Mouse (Mus musculus) embryonic facial prominence, embryonic 15.5 days (tissue): ENCODE results near the gene Wapl. TPM values are rescaled to one million over a fixed set of nuclear protein-coding genes. Genes with fewer than 3 reads are reported as not detected.

ENCODE experiments used
- ATAC-seq: fragments of 200-750 bp; cut with Nextera tagmentation; 2 replicates; pipeline ENCODE4 v1.8.0; 2017; ENCODE audit warnings: low read depth, moderate TSS enrichment; ENCODE audit not compliant: insufficient number of reproducible peaks, low FRiP score, low TSS enrichment
- H3K27ac ChIP-seq: fragments of 300-500 bp; sonication (generic); replicated peaks from 2 replicates; pipeline ENCODE4 v1.5.1; 2015; ENCODE audit warnings: mild to moderate bottlenecking, inconsistent platforms
- H3K27me3 ChIP-seq: fragments of 300-500 bp; sonication (generic); 2 replicates; pipeline ENCODE4 v1.6.1; 2015; ENCODE audit warnings: inconsistent platforms
- H3K36me3 ChIP-seq: fragments of 300-500 bp; sonication (generic); 2 replicates; pipeline ENCODE4 v1.6.1; 2015; ENCODE audit warnings: mild to moderate bottlenecking, inconsistent platforms
- H3K4me1 ChIP-seq: fragments of 300-500 bp; sonication (generic); 2 replicates; pipeline ENCODE4 v1.6.1; 2015; ENCODE audit warnings: inconsistent platforms
- H3K4me2 ChIP-seq: fragments of 300-500 bp; sonication (generic); replicated peaks from 2 replicates; pipeline ENCODE4 v1.6.1; 2015; ENCODE audit warnings: mild to moderate bottlenecking, inconsistent platforms
- H3K4me3 ChIP-seq: fragments of 300-500 bp; sonication (generic); replicated peaks from 2 replicates; pipeline ENCODE4 v1.5.1; 2015; ENCODE audit warnings: mild to moderate bottlenecking, inconsistent platforms
- H3K9ac ChIP-seq: fragments of 300-500 bp; sonication (generic); 2 replicates; pipeline ENCODE4 v1.6.1; 2015; ENCODE audit warnings: inconsistent platforms
- H3K9me3 ChIP-seq: fragments of 300-500 bp; sonication (generic); replicated peaks from 2 replicates; pipeline ENCODE4 v1.6.1; 2016; ENCODE audit warnings: inconsistent platforms
- WGBS: fragments of 180-500 bp; shearing (Covaris S2); methylation state at CpG from one replicate; pipeline ENCODE4 v1.1.7; 2015; 5-methylcytosine and 5-hydroxymethylcytosine counted together
- polyA plus RNA-seq: library from polyadenylated mRNA; unstranded; fragments of >200 nt; fragmentation: Nextera tagmentation; extraction: Ambion mirVana; gene quantifications from 2 replicates; pipeline ENCODE4 v1.2.1, GENCODE M21; 2015

Wapl gene
- polyA plus RNA-seq, 1 experiment from 2014 or later, result 25.0 TPM

DNA sequence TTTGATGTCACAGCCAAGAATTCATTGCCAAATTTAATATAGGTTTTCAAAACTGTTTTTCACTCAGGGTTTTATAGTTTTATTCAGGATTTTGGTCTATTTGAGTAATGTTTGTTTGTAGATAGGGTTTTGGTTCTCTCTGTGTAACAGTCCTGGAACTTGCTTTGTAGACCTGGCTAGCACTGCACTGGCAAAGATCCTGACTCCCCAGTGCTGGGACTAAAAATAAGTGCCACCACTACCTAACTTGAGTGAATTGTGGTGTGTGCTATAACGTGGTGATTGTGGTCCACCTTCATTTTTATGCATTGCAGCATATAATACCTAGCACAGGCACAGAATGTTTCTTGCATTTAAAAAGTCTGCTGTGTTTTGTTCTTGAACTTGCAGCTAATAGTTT lies 23.6 kb downstream of the Wapl start:
- ATAC-seq, result no peak
- no peak overlapping the region for H3K4me2 ChIP-seq
- H3K9ac ChIP-seq, result no peak overlapping the region
- no peak overlapping the region for H3K4me3 ChIP-seq
- no peaks in the 10 kb centered on the region for H3K27me3 ChIP-seq
- no peaks in the 10 kb centered on the region for H3K9me3 ChIP-seq
- H3K27ac ChIP-seq, result no peak overlapping the region
- WGBS, result 84% methylated on average over 1 of the region's 1 CpGs
- H3K36me3 ChIP-seq, result peaks cover 27% of the 10 kb centered on the region
- no peaks in the 10 kb centered on the region for H3K4me1 ChIP-seq

DNA sequence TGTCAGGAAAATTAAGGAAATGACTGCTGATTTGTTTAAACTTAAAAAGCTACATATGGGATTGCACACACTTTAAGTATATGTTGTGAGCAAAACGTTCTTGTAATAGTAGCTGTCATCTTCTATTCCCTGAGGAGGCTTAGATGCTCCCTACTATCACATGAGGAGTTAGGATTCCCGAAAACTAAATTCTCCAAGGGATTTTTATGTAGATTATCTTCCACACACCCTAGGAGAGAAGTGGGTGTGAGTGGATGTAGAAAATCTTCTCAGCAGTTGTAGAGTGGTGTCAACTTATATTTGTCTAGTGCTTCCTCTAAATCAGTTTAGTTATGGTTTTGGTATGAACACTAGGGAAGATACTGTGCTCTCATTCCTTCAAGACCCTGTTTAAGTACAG lies 36.5 kb downstream of the Wapl start:
- Histone ChIP-seq H3K4me3 (no peak overlapping the region), H3K4me1 (no peaks in the 10 kb centered on the region), H3K36me3 (peaks cover 20% of the 10 kb centered on the region), H3K27ac (no peak overlapping the region), H3K27me3 (no peaks in the 10 kb centered on the region), H3K9me3 (no peaks in the 10 kb centered on the region), H3K4me2 (no peak overlapping the region), H3K9ac (no peak overlapping the region)
- 80% methylated on average over 2 of the region's 2 CpGs for WGBS
- no peak for ATAC-seq

DNA sequence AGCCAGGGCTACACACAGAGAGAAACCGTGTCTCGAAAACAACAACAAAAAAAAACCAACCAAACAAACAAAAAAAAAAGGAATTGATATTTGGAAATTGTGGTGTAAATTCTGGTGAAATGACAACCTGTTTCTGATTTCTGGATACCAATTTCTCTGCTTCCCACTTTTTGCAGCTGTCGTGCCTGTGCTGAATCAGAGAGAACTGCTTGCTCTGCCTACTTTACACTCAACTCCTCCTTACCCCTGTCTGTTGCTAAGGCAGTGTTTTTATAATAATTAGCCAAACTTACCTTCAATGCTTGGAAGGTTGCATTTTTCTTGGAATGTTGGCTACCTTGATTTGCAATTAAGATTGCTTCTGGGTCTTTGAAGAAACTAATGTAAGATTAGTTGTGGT lies 38.3 kb downstream of the Wapl start:
- ATAC-seq, result no peak

DNA sequence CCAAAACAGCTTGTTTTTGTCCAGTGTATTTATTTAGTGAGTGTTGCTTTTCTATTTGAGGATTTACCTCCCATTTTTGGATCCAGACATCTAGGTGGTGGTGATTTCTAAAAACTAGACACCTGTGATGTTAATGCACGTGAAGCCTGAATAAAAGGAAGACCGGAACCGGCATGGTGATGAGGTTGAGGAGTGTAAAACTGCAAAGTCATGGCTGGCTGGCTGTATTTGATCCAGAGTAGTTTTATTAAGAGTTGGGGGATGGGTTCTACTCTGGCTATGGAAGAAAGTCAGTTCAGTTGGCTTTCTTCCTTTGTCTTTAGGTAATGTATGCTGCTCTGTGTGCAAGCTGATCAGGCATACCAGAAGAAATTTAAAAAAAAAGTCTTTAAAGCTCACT lies 39.1 kb downstream of the Wapl start:
- Histone ChIP-seq H3K4me1 (no peaks in the 10 kb centered on the region), H3K4me2 (no peak overlapping the region), H3K27me3 (no peaks in the 10 kb centered on the region), H3K36me3 (peaks cover 20% of the 10 kb centered on the region), H3K9ac (no peak overlapping the region), H3K27ac (no peak overlapping the region), H3K4me3 (no peak overlapping the region), H3K9me3 (no peaks in the 10 kb centered on the region)
- 85% methylated on average over 3 of the region's 3 CpGs for WGBS
- no peak for ATAC-seq

More for the DNA sequence above, 38.3 kb downstream of the Wapl start:
- H3K4me1 ChIP-seq, result no peaks in the 10 kb centered on the region
- H3K36me3 ChIP-seq, result peaks cover 20% of the 10 kb centered on the region
- H3K9me3 ChIP-seq, result no peaks in the 10 kb centered on the region
- 77% methylated on average over 3 of the region's 3 CpGs for WGBS
- no peak overlapping the region for H3K4me3 ChIP-seq
- no peaks in the 10 kb centered on the region for H3K27me3 ChIP-seq
- no peak overlapping the region for H3K4me2 ChIP-seq
- H3K27ac ChIP-seq, result no peak overlapping the region
- H3K9ac ChIP-seq, result no peak overlapping the region

DNA sequence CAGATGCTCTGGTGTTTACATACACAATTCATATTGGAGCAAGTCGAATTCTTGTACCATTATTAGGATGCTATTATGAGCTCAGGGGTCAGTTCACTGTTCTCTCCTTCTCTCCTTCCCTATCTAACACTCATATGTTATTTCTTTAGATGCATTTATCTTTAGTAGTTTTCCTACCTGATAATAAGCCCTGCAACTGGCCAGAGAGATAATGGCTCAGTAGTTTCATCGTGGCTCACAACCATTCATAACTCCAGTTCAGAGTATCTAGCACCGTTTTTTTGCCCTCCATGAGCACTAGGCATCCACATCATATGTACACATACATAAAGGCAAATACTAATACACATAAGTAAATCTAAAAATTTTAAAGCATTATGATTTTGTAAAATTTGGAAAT lies 44.4 kb downstream of the Wapl start:
- H3K27me3 ChIP-seq, result no peaks in the 10 kb centered on the region
- H3K36me3 ChIP-seq, result peaks cover 15% of the 10 kb centered on the region
- no peak overlapping the region for H3K4me3 ChIP-seq
- 93% methylated on average over 3 of the region's 3 CpGs for WGBS
- H3K4me1 ChIP-seq, result no peaks in the 10 kb centered on the region
- no peak overlapping the region for H3K9ac ChIP-seq
- no peak overlapping the region for H3K27ac ChIP-seq
- H3K9me3 ChIP-seq, result no peaks in the 10 kb centered on the region
- ATAC-seq, result no peak
- no peak overlapping the region for H3K4me2 ChIP-seq

DNA sequence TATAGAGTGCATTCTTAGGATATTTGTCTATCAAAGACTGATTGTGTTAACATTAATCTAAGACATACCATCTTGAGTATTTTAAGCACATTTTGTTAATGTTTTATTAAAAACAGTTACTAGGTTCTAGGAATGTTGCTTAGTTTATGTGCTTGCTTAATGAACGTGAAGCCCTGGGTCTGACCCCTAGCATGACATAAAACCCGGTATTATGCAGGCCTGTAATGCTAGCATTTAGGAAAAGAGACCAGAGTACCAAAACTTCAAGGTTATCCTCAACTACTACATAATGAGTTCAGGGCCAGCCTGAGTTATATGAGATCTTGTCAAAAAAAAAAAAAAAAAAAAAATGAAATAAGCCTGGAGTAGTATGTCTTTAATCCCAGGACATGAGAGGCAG lies 54.0 kb downstream of the Wapl start:
- Histone ChIP-seq H3K27me3 (no peaks in the 10 kb centered on the region), H3K4me1 (no peaks in the 10 kb centered on the region), H3K27ac (no peak overlapping the region), H3K9ac (no peak overlapping the region), H3K4me3 (no peak overlapping the region), H3K9me3 (no peaks in the 10 kb centered on the region), H3K4me2 (no peak overlapping the region), H3K36me3 (peaks cover 18% of the 10 kb centered on the region)
- 77% methylated on average over 2 of the region's 2 CpGs for WGBS
- no peak for ATAC-seq

DNA sequence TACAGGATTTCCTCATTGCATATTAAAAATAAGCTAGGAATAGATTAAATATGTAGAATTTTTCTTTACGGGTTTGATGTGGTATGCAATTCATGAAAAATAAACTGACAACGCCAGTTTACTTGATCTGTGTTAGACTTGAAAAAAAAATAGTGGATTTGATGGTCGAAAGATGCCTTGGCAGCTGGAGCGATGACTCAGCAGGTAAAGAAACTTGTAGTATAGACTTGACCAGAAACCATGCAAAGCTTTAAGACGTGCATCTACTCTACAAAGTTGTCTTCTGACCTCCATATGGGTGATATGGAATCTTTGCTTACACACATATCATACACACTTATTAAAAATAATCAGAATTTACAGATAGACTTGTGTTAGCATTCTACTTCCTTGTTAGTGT lies 61.7 kb downstream of the Wapl start:
- Histone ChIP-seq H3K9me3 (no peaks in the 10 kb centered on the region), H3K27ac (no peak overlapping the region), H3K9ac (no peak overlapping the region), H3K4me1 (no peaks in the 10 kb centered on the region), H3K4me2 (no peak overlapping the region), H3K4me3 (no peak overlapping the region), H3K36me3 (peaks cover 25% of the 10 kb centered on the region), H3K27me3 (no peaks in the 10 kb centered on the region)
- ATAC-seq, result no peak
- WGBS, result 88% methylated on average over 5 of the region's 5 CpGs

DNA sequence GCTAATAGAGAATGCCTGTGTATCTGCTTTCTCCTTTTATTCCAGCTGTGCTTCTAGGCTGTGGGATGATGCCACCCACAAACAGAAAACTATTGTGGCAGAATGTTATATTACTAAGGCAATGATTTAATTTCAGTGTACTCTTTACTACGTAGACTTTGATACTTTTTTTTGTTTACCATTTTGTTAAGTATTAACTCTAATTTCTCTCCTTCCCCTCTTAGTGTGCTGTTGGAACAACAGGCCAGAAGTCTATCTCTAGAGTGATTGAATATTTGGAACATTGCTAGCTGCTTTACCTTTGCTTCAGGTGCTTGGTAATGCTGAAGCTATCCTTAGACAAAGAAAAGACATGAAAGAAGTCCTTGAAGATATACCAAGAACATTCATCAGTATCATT lies 71.7 kb downstream of the Wapl start:
- Histone ChIP-seq H3K27ac (no peak overlapping the region), H3K9me3 (no peaks in the 10 kb centered on the region), H3K36me3 (peaks cover 32% of the 10 kb centered on the region), H3K4me3 (no peak overlapping the region), H3K27me3 (no peaks in the 10 kb centered on the region), H3K4me1 (no peaks in the 10 kb centered on the region), H3K9ac (no peak overlapping the region), H3K4me2 (no peak overlapping the region)
- WGBS, result 87% methylated on average over 1 of the region's 1 CpGs
- ATAC-seq, result no peak

DNA sequence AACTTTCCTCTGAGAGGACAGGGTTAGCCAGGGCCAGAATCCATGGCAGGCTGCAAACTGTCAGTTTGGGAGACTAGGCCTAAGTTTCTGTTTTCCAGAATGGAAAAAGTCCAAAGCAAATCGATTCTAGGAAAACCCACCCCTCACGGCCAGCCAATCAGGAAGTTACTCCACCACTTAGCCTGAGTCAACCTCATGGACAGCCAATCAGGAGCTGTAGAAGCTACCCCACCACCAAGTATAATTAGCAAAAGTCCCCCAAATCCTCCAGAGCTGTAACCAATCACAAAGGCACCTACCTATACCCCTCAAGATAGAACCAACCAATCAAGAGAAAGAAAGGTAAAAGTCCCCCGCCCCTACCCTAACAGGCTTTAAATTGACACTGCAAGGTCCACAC lies 82.0 kb downstream of the Wapl start:
- Histone ChIP-seq H3K36me3 (no peaks in the 10 kb centered on the region), H3K4me1 (no peaks in the 10 kb centered on the region), H3K9ac (no peak overlapping the region), H3K4me2 (no peak overlapping the region), H3K4me3 (no peak overlapping the region), H3K27ac (no peak overlapping the region), H3K9me3 (no peaks in the 10 kb centered on the region), H3K27me3 (no peaks in the 10 kb centered on the region)
- WGBS, result 79% methylated on average over 3 of the region's 3 CpGs
- no peak for ATAC-seq

DNA sequence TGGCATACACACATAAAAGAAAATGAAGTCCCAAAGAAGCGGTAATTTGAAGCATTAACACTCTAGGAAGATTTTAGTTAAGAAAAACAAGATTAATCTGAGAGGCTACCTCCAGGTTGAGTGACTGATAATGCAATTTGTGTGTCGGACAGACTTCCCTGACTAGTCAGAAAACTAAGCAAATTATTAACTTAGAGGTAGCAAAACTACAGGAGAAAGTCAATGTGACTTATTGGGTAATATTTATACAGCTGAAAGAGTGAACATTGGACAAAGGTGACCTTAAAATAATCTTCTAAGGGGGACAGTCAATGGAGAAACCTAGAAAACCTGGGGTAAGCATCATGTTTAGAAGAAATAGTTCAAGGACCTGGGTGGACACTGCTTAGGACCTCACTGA lies 86.2 kb downstream of the Wapl start:
- Histone ChIP-seq H3K9ac (no peak overlapping the region), H3K4me2 (no peak overlapping the region), H3K4me1 (peaks cover 10% of the 10 kb centered on the region), H3K27me3 (no peaks in the 10 kb centered on the region), H3K9me3 (no peaks in the 10 kb centered on the region), H3K27ac (no peak overlapping the region), H3K4me3 (no peak overlapping the region), H3K36me3 (no peaks in the 10 kb centered on the region)
- no peak for ATAC-seq
- 63% methylated on average over 2 of the region's 2 CpGs for WGBS

DNA sequence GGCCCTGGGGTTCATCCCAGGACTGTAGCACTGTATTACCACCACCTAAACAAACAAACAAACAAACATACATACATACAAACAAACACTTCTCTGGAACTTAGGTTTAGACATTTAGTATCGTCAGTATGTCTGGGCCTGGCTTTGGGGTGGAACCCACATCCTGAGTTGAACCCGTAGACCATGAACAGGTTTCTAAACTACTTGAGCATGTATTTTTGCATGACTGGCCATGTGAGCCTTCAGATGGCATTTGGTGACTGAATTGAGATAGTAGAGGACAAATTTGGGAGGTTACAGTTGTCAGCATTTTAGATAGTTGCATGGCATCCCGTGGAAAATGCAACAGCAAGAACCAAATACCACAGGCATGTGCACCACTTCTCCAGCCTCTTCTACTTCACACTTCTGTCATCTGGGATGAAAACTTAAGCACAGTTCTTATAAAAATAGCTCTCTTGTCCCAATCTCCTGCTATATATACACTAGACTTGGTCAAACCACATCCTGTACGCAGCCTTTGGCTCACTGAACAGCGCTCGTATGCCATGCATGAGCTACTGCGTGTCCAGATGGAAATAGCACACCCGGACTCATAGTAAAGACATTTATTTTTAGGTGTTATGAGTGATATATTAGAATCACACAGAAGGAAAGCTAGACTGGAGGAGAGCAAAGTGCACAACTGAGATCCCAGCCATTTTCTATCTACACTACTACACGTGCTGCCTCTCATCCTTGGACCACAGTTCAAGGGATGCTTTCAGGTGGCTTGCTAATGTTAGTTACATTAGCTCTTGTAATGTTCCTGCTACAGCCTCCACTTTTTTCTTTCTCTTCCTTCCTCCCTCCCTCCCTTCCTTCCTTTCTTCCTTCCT lies 87.6 kb downstream of the Wapl start:
- Histone ChIP-seq H3K4me1 (peaks cover 10% of the 10 kb centered on the region), H3K27ac (no peak overlapping the region), H3K27me3 (no peaks in the 10 kb centered on the region), H3K4me2 (no peak overlapping the region), H3K9me3 (no peaks in the 10 kb centered on the region), H3K4me3 (no peak overlapping the region), H3K9ac (no peak overlapping the region), H3K36me3 (no peaks in the 10 kb centered on the region)
- no peak for ATAC-seq
- 82% methylated on average over 9 of the region's 9 CpGs for WGBS

DNA sequence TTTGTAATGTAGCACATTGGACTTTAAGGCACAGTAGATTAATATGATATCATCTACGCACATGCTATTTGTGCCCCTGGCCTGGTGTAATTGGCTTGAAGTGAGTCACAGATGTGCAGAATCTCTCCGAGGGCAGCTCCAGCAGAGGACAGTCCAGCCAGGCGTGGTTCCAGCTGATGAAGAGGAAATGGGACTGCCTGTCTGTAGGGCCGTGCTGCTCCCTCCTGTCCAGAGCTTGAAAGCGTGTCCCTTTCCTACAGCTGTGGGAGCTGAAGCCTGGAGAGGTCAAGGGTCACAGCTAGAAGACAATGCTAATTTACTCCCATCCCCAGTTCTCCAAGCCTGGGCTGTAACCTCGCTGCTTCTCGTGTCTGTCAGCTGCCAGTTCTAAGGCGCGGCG lies 89.0 kb downstream of the Wapl start:
- WGBS, result 38% methylated on average over 10 of the region's 10 CpGs
- Histone ChIP-seq H3K9me3 (no peaks in the 10 kb centered on the region), H3K4me1 (peaks cover 10% of the 10 kb centered on the region), H3K36me3 (no peaks in the 10 kb centered on the region), H3K27ac (0 out of 2 replicates have a peak overlapping the region, but pooled peaks have one; percentile 30), H3K27me3 (no peaks in the 10 kb centered on the region), H3K4me3 (no peak overlapping the region), H3K9ac (no peak overlapping the region), H3K4me2 (no peak overlapping the region)
- no peak for ATAC-seq
